Mouse (Mus musculus): Measurements from ENCODE around the gene Tspyl2. TPM values are rescaled to one million over a fixed set of nuclear protein-coding genes. Genes with fewer than 3 reads are reported as not detected.

The Tspyl2 gene
- 31.1 and 35.9 TPM in 2 replicates for polyA plus RNA-seq (2015; fragmentation: Nextera tagmentation; extraction: Ambion mirVana)

DNA sequence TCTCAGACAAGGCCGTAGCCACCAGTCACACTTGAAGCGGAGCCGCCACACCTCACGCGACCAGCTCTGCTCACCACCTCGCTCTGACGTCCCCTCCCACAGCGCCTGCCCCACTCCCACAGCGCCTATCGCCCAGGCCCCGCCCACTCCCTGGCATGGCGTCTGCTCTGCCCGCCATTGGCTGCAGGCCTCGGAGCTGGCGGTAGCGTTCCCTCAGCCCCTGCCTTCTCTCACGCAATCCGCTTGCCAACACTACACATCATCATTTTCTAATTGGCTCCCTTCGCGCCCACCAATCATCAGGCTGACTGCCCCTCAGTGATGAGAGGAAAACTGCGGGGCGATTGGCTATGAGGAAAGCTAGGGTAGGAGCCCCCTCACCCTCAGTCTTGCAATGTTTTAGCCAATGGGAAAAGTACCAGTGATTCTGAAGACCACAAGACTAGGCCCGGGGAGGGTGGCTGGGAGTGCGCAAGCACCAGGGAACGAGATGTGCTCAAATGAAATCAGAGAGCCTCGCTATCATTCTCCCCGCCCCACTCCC, at the start of gene Tspyl2:
Gene Tspyl2 (minus strand): TSS at position 68 of the 544 bp plus-strand sequence.
- peaks cover 7% of the 10 kb centered on the region; the same call in 1 of the 2 replicates for H3K4me1 ChIP-seq (ENCODE audit: insufficient read depth, low read length)
- ATAC-seq (ENCODE audit: low FRiP score, low TSS enrichment): peak; percentile 99
- peak within 1 kb of the TSS; percentile 65 for H3K4me3 ChIP-seq (ENCODE audit: low read length)
- peaks cover 58% of the 10 kb centered on the region; the same call in 1 of the 2 replicates for H3K27me3 ChIP-seq (ENCODE audit: insufficient read depth, low read length)
- peaks cover 20% of the 10 kb centered on the region for H3K36me3 ChIP-seq (ENCODE audit: insufficient read depth, low read length)
- H3K9me3 ChIP-seq (ENCODE audit: low read length): no peaks in the 10 kb centered on the region
- 10% methylated on average over 26 of the region's 27 CpGs for WGBS
- peak within 1 kb of the TSS; percentile 88 for H3K27ac ChIP-seq (ENCODE audit: low read length)
- peak within 1 kb of the TSS; percentile 57 for H3K4me2 ChIP-seq (replicated peaks; ENCODE audit: low read depth, low read length)
- peak within 1 kb of the TSS; percentile 81 for H3K9ac ChIP-seq (replicated peaks; ENCODE audit: low read length)

DNA sequence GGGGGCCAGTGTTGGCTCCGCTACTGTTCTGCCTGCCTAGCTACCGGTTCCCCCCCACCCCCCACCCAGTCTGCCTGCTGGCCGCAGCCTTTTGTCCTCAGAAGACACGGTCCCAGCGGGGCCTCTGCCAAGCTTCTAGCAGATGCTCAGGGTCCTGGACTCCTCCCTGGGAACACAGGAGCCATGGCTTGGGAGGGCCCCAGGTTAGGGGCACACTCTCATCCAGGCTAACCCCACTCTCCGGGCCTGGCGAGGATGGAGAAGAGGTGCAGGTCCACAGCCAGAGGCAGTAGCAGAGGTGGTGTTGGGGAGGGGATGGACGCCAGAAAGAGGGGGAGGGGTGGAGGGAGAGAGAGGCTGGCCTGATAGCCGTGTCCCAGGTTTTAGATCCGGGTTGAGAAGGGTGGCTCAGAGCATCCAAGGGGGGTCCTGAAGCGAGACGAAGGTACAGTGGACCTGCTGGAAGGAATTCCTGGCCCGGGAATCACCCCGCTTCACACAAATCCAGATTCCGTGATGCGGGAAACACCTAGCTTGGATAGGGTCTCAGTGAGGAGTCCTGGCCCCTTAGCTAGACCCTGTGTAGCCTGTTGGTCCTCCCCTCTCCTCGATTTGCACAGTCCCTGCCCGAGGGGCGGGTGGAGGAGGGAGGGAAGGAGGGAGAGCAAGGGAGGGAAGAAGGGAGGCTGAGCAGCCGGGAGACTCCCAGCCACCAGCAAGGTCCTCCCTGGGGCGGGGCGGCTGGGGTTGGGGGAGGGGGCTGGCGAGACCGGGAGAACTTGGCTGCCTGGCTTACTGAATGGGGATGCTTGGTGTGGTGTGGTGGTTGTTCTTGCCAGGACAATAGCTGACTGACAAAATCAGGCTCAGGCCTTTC, 26.4 kb upstream of the Tspyl2 start, which contains the start of gene Gpr173:
Gene Gpr173 (minus strand): TSS at position 308 of the 877 bp plus-strand sequence.
- Histone ChIP-seq H3K27me3 (ENCODE audit: insufficient read depth, low read length) (peaks cover 31% of the 10 kb centered on the region; the same call in 1 of the 2 replicates), H3K9me3 (ENCODE audit: low read length) (no peaks in the 10 kb centered on the region), H3K4me2 (replicated peaks; ENCODE audit: low read depth, low read length) (peak within 1 kb of the TSS; percentile 55), H3K27ac (ENCODE audit: low read length) (peak within 1 kb of the TSS; percentile 43; the same call in 1 of the 2 replicates), H3K9ac (replicated peaks; ENCODE audit: low read length) (peak within 1 kb of the TSS; percentile 69), H3K4me3 (ENCODE audit: low read length) (peak within 1 kb of the TSS; percentile 62), H3K4me1 (ENCODE audit: insufficient read depth, low read length) (no peaks in the 10 kb centered on the region), H3K36me3 (ENCODE audit: insufficient read depth, low read length) (no peaks in the 10 kb centered on the region)
- peak; percentile 98 for ATAC-seq (ENCODE audit: low FRiP score, low TSS enrichment)
- 21% methylated on average over 22 of the region's 24 CpGs for WGBS

DNA sequence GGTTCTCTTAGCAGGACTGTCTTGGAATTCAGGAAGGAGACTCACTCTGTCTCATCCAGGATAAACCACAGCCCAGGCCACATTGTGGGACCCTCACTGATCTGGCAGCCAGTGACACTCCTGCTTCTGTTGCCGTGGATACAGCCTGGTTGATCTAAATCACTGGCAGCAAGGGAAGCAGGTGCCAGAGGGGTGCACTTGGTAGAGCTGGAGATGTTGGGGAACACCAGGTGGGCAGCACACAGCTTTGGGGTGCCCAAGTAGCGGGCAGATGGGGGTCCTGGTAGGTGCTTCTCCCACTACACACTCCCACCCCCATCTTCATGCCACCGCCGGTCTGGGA, 25.8 kb upstream of the Tspyl2 start:
- H3K9me3 ChIP-seq (ENCODE audit: low read length): no peaks in the 10 kb centered on the region
- peak overlapping the region; percentile 62 for H3K4me3 ChIP-seq (ENCODE audit: low read length)
- H3K4me1 ChIP-seq (ENCODE audit: insufficient read depth, low read length): no peaks in the 10 kb centered on the region
- H3K9ac ChIP-seq (replicated peaks; ENCODE audit: low read length): peak overlapping the region; percentile 69
- H3K36me3 ChIP-seq (ENCODE audit: insufficient read depth, low read length): no peaks in the 10 kb centered on the region
- 20% methylated on average over 4 of the region's 4 CpGs for WGBS
- ATAC-seq (ENCODE audit: low FRiP score, low TSS enrichment): peak; percentile 8; the same call in 1 of the 2 replicates
- peaks cover 29% of the 10 kb centered on the region; the same call in 1 of the 2 replicates for H3K27me3 ChIP-seq (ENCODE audit: insufficient read depth, low read length)
- H3K27ac ChIP-seq (ENCODE audit: low read length): no peak overlapping the region
- H3K4me2 ChIP-seq (replicated peaks; ENCODE audit: low read depth, low read length): peak overlapping the region; percentile 55

DNA sequence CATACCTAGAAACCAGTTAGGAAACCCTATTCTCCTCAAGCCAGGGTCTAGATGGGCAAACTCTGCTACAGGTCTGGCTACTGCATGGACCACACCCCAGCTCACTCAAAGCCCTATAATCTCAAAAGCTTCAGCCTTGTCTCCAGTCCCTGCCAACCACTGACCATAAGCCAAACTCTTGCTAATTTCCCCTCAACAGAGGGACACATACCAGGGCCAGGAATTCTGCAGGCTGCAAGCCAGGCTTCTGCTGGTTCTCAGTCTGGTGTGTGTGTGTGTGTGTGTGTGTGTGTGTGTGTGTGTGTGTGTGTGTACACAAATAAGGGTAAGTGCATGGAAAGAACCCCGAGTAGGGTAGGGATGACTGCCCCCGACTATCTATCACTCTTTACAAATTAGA, 24.2 kb upstream of the Tspyl2 start:
- no peak overlapping the region for H3K4me2 ChIP-seq (replicated peaks; ENCODE audit: low read depth, low read length)
- H3K9ac ChIP-seq (replicated peaks; ENCODE audit: low read length): no peak overlapping the region
- H3K9me3 ChIP-seq (ENCODE audit: low read length): no peaks in the 10 kb centered on the region
- no peak for ATAC-seq (ENCODE audit: low FRiP score, low TSS enrichment)
- H3K4me3 ChIP-seq (ENCODE audit: low read length): no peak overlapping the region
- no peak overlapping the region for H3K27ac ChIP-seq (ENCODE audit: low read length)
- H3K36me3 ChIP-seq (ENCODE audit: insufficient read depth, low read length): no peaks in the 10 kb centered on the region
- H3K4me1 ChIP-seq (ENCODE audit: insufficient read depth, low read length): no peaks in the 10 kb centered on the region
- WGBS: 71% methylated on average over 2 of the region's 2 CpGs
- H3K27me3 ChIP-seq (ENCODE audit: insufficient read depth, low read length): peaks cover 32% of the 10 kb centered on the region; the same call in 1 of the 2 replicates

DNA sequence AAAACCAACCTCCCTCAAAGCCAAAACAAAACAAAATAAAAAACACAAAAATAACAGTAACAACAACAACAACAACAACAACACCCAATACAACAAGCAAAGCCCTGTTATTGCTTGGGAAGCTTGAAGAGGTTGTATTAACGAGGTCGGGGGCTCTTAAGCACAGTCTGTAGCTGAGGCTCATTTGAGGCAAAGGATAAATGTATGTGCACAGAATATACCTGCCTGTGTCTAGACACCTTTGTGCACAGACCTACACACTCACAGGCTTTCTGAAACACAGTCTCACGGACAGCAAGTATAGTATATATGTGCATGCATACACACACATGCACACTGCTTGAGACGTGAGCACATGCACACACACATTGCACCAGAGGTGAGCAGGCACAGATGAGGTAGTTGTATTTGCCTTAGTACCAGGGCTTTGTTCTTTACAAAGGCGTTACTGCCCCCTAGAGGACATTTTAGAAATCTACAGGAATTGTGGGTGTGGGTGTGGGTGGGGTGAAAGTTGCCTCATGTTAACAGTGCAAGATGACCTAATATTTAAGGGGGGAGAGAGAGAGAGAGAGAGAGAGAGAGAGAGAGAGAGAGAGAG, 10.4 kb upstream of the Tspyl2 start:
- 29% methylated on average over 5 of the region's 5 CpGs for WGBS
- Histone ChIP-seq H3K4me1 (ENCODE audit: insufficient read depth, low read length) (no peaks in the 10 kb centered on the region), H3K4me3 (ENCODE audit: low read length) (no peak overlapping the region), H3K27ac (ENCODE audit: low read length) (no peak overlapping the region), H3K9ac (replicated peaks; ENCODE audit: low read length) (no peak overlapping the region), H3K27me3 (ENCODE audit: insufficient read depth, low read length) (peaks cover 2% of the 10 kb centered on the region; the same call in 1 of the 2 replicates), H3K9me3 (ENCODE audit: low read length) (no peaks in the 10 kb centered on the region), H3K4me2 (replicated peaks; ENCODE audit: low read depth, low read length) (no peak overlapping the region), H3K36me3 (ENCODE audit: insufficient read depth, low read length) (no peaks in the 10 kb centered on the region)
- 0 out of 2 replicates have a peak, but pooled peaks have one; percentile 70 for ATAC-seq (ENCODE audit: low FRiP score, low TSS enrichment)

DNA sequence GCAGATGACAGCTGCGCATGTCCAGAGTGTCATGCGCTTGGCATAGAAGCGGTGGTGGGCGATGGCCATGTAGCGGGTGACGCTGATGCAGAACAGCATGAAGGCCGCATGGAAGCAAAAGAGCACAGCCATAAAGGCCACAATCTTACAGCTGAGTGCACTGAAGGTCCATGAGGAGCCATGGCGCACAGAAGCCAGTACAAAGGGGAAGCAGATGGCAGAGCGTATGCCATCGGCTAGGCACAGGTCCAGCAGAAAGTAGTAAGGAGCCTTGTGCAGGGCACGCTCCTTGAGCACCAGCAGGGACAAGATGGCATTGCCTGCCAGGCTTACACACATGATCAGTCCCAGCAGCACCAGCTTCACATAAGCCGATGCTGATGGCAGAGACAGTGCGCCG, 4.8 kb upstream of the Tspyl2 start:
- 97% methylated on average over 14 of the region's 14 CpGs for WGBS
- H3K4me3 ChIP-seq (ENCODE audit: low read length): no peak overlapping the region
- H3K27me3 ChIP-seq (ENCODE audit: insufficient read depth, low read length): peaks cover 32% of the 10 kb centered on the region; the same call in 1 of the 2 replicates
- H3K36me3 ChIP-seq (ENCODE audit: insufficient read depth, low read length): no peaks in the 10 kb centered on the region
- no peak overlapping the region for H3K27ac ChIP-seq (ENCODE audit: low read length)
- H3K4me1 ChIP-seq (ENCODE audit: insufficient read depth, low read length): no peaks in the 10 kb centered on the region
- no peak for ATAC-seq (ENCODE audit: low FRiP score, low TSS enrichment)
- no peak overlapping the region for H3K4me2 ChIP-seq (replicated peaks; ENCODE audit: low read depth, low read length)
- H3K9me3 ChIP-seq (ENCODE audit: low read length): no peaks in the 10 kb centered on the region
- no peak overlapping the region for H3K9ac ChIP-seq (replicated peaks; ENCODE audit: low read length)

DNA sequence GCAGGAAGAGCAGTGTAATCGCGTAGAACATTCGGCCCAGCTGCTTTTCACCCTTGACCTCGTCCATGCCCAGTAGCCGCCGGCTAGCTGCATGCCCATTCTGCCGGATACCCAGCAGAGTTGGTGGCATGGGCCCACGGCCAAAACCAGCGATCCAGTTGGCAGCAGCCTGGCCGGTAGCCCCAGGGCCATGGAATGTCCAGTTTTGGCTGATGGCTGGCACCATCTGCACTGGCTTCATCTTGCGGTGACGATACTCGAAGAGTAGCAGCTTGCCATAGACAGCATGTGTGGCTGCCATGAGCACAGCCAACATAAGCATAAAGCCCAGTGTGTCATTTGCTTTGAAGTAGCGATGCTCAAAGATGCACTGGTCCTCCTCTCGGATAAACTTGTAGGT, 4.4 kb upstream of the Tspyl2 start:
- Histone ChIP-seq H3K9me3 (ENCODE audit: low read length) (no peaks in the 10 kb centered on the region), H3K4me1 (ENCODE audit: insufficient read depth, low read length) (no peaks in the 10 kb centered on the region), H3K27ac (ENCODE audit: low read length) (no peak overlapping the region), H3K4me2 (replicated peaks; ENCODE audit: low read depth, low read length) (no peak overlapping the region), H3K9ac (replicated peaks; ENCODE audit: low read length) (no peak overlapping the region), H3K27me3 (ENCODE audit: insufficient read depth, low read length) (peaks cover 36% of the 10 kb centered on the region; the same call in 1 of the 2 replicates), H3K4me3 (ENCODE audit: low read length) (no peak overlapping the region), H3K36me3 (ENCODE audit: insufficient read depth, low read length) (no peaks in the 10 kb centered on the region)
- WGBS: 90% methylated on average over 15 of the region's 15 CpGs
- no peak for ATAC-seq (ENCODE audit: low FRiP score, low TSS enrichment)

DNA sequence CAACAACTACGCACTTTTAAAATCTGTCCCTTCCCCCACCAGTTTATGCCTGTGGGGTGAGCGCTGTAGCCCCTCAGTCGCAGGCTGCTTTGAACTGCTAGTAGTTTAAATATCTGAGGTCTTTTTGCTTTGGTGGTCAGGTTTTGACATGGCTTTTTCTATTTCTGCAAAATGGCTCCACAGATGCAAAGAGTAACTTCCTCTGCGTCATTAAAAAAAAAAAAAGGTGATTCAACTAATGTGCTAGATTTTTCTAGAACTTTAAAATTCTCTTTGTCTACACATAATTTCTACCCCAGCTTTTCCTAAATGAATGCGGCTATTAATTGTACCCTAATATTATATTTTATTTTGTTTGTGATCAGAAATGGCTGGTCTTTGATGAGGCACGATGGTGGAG, 678 bp upstream of the Tspyl2 start:
- Histone ChIP-seq H3K4me3 (ENCODE audit: low read length) (peak overlapping the region; percentile 65), H3K9me3 (ENCODE audit: low read length) (no peaks in the 10 kb centered on the region), H3K4me1 (ENCODE audit: insufficient read depth, low read length) (peaks cover 7% of the 10 kb centered on the region; the same call in 1 of the 2 replicates), H3K4me2 (replicated peaks; ENCODE audit: low read depth, low read length) (peak overlapping the region; percentile 53), H3K36me3 (ENCODE audit: insufficient read depth, low read length) (peaks cover 19% of the 10 kb centered on the region), H3K27ac (ENCODE audit: low read length) (peak overlapping the region; percentile 88), H3K27me3 (ENCODE audit: insufficient read depth, low read length) (peaks cover 58% of the 10 kb centered on the region; the same call in 1 of the 2 replicates), H3K9ac (replicated peaks; ENCODE audit: low read length) (peak overlapping the region; percentile 44; the same call in 1 of the 2 replicates)
- 36% methylated on average over 6 of the region's 6 CpGs for WGBS
- ATAC-seq (ENCODE audit: low FRiP score, low TSS enrichment): no peak

DNA sequence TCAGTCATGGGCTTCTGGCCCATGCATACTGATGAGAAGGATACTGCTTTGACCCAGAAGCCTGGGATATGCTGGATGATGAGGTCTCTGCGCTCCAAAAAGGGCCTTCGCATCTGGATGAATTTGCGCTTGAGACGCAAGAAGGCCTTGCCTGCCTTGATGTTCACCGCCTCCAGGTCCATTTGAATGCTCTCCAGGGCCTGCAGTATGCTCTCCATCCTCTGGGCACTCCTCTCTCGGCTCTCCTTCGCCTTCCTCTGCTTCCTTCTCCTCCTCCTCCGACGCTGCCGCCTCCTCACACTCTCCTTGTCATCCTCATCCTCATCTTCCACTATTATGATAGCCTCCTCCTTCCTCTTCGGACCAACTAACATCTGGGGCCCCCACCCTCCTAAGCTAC, 729 bp downstream of the Tspyl2 start:
- Histone ChIP-seq H3K36me3 (ENCODE audit: insufficient read depth, low read length) (peaks cover 20% of the 10 kb centered on the region), H3K4me1 (ENCODE audit: insufficient read depth, low read length) (peaks cover 7% of the 10 kb centered on the region; the same call in 1 of the 2 replicates), H3K4me3 (ENCODE audit: low read length) (peak overlapping the region; percentile 65), H3K9me3 (ENCODE audit: low read length) (no peaks in the 10 kb centered on the region), H3K4me2 (replicated peaks; ENCODE audit: low read depth, low read length) (peak overlapping the region; percentile 57), H3K27me3 (ENCODE audit: insufficient read depth, low read length) (peaks cover 55% of the 10 kb centered on the region; the same call in 1 of the 2 replicates), H3K27ac (ENCODE audit: low read length) (peak overlapping the region; percentile 66; the same call in 1 of the 2 replicates), H3K9ac (replicated peaks; ENCODE audit: low read length) (peak overlapping the region; percentile 81)
- no peak for ATAC-seq (ENCODE audit: low FRiP score, low TSS enrichment)
- WGBS: 32% methylated on average over 11 of the region's 11 CpGs

Data from kidney, embryonic 16.5 days (tissue).